Mouse (Mus musculus): ENCODE measurements around the gene Per2. TPM values are rescaled to one million over a fixed set of nuclear protein-coding genes. Genes with fewer than 3 reads are reported as not detected.

Gene Per2
- polyA plus RNA-seq (2014; fragmentation: Nextera tagmentation; extraction: Ambion mirVana): 2.7 and 3.6 TPM in 2 replicates

GRCm38 (mm10) chr1:91459059-91459809 is at the start of gene Per2:
Per2 (minus strand) TSS chr1:91459324.
- H3K4me3 ChIP-seq (ENCODE audit: low read depth, low read length): peak within 1 kb of the TSS; percentile 60
- no peaks in the 10 kb centered on the region for H3K9me3 ChIP-seq (ENCODE audit: control insufficient read depth, low read length)
- under 1% methylated on average over 88 of the region's 91 CpGs for WGBS
- H3K27ac ChIP-seq (ENCODE audit: low read depth, low read length): peak within 1 kb of the TSS; percentile 37; the same call in 1 of the 2 replicates
- DNase-seq (ENCODE audit: low spot score) (peak; percentile 99), ATAC-seq (replicated peaks; ENCODE audit: low FRiP score) (peak; percentile 98)
- H3K9ac ChIP-seq (ENCODE audit: low read length): peak within 1 kb of the TSS; percentile 55
- peaks cover 18% of the 10 kb centered on the region for H3K4me1 ChIP-seq (replicated peaks; ENCODE audit: control insufficient read depth, insufficient read depth, low read length)
- H3K27me3 ChIP-seq (ENCODE audit: control insufficient read depth, insufficient read depth, low read length): peaks cover 3% of the 10 kb centered on the region; the same call in 1 of the 2 replicates
- H3K36me3 ChIP-seq (ENCODE audit: control insufficient read depth, insufficient read depth, low read length): no peaks in the 10 kb centered on the region
- peak within 1 kb of the TSS; percentile 74 for H3K4me2 ChIP-seq (ENCODE audit: low read depth, low read length, severe bottlenecking)

GRCm38 (mm10) chr1:91504615-91505014 is 45.5 kb upstream of the Per2 start:
- Histone ChIP-seq H3K4me3 (ENCODE audit: low read depth, low read length) (no peak overlapping the region), H3K36me3 (ENCODE audit: control insufficient read depth, insufficient read depth, low read length) (no peaks in the 10 kb centered on the region; the same call in 1 of the 2 replicates), H3K9me3 (ENCODE audit: control insufficient read depth, low read length) (no peaks in the 10 kb centered on the region), H3K9ac (ENCODE audit: low read length) (no peak overlapping the region), H3K27ac (ENCODE audit: low read depth, low read length) (no peak overlapping the region), H3K27me3 (ENCODE audit: control insufficient read depth, insufficient read depth, low read length) (no peaks in the 10 kb centered on the region), H3K4me2 (ENCODE audit: low read depth, low read length, severe bottlenecking) (no peak overlapping the region), H3K4me1 (replicated peaks; ENCODE audit: control insufficient read depth, insufficient read depth, low read length) (no peaks in the 10 kb centered on the region)
- DNase-seq (ENCODE audit: low spot score) (no peak), ATAC-seq (replicated peaks; ENCODE audit: low FRiP score) (no peak)
- 85% methylated on average over 3 of the region's 3 CpGs for WGBS

DNA sequence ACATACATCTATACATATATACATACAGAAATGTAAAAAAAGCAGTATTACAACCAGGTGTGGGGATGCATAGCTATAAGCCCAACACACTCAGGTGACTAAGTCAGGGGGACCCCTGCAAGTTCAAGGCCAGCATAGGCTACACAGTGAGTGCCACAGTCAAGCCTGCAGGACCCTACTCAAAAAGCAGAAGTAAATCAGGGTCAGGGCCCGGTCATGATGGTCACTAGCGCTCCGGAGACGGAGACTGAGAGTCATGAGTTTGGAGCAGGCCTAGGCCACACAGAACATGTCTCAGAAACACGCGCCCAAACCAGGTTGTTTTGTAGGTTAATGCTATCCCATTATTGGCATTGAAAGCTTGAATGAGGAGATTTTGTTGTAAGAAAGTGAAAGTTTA is 39.5 kb upstream of the Per2 start:
- Histone ChIP-seq H3K9ac (ENCODE audit: low read length) (no peak overlapping the region), H3K27me3 (ENCODE audit: control insufficient read depth, insufficient read depth, low read length) (no peaks in the 10 kb centered on the region), H3K4me1 (replicated peaks; ENCODE audit: control insufficient read depth, insufficient read depth, low read length) (peaks cover 10% of the 10 kb centered on the region; the same call in 1 of the 2 replicates), H3K4me2 (ENCODE audit: low read depth, low read length, severe bottlenecking) (no peak overlapping the region), H3K36me3 (ENCODE audit: control insufficient read depth, insufficient read depth, low read length) (no peaks in the 10 kb centered on the region; the same call in 1 of the 2 replicates), H3K9me3 (ENCODE audit: control insufficient read depth, low read length) (no peaks in the 10 kb centered on the region), H3K4me3 (ENCODE audit: low read depth, low read length) (no peak overlapping the region), H3K27ac (ENCODE audit: low read depth, low read length) (no peak overlapping the region)
- DNase-seq (ENCODE audit: low spot score) (no peak), ATAC-seq (replicated peaks; ENCODE audit: low FRiP score) (no peak)
- 93% methylated on average over 6 of the region's 6 CpGs for WGBS

GRCm38 (mm10) chr1:91495321-91495720 is 36.2 kb upstream of the Per2 start:
- H3K9me3 ChIP-seq (ENCODE audit: control insufficient read depth, low read length): no peaks in the 10 kb centered on the region
- ATAC-seq (replicated peaks; ENCODE audit: low FRiP score) (peak; percentile 14; the same call in 1 of the 2 replicates), DNase-seq (ENCODE audit: low spot score) (no peak)
- H3K4me2 ChIP-seq (ENCODE audit: low read depth, low read length, severe bottlenecking): peak overlapping the region; percentile 88
- H3K36me3 ChIP-seq (ENCODE audit: control insufficient read depth, insufficient read depth, low read length): no peaks in the 10 kb centered on the region; the same call in 1 of the 2 replicates
- peaks cover 10% of the 10 kb centered on the region; the same call in 1 of the 2 replicates for H3K4me1 ChIP-seq (replicated peaks; ENCODE audit: control insufficient read depth, insufficient read depth, low read length)
- H3K4me3 ChIP-seq (ENCODE audit: low read depth, low read length): peak overlapping the region; percentile 92
- H3K9ac ChIP-seq (ENCODE audit: low read length): peak overlapping the region; percentile 84
- WGBS: 45% methylated on average over 5 of the region's 5 CpGs
- no peaks in the 10 kb centered on the region; the same call in 1 of the 2 replicates for H3K27me3 ChIP-seq (ENCODE audit: control insufficient read depth, insufficient read depth, low read length)
- no peak overlapping the region for H3K27ac ChIP-seq (ENCODE audit: low read depth, low read length)

DNA sequence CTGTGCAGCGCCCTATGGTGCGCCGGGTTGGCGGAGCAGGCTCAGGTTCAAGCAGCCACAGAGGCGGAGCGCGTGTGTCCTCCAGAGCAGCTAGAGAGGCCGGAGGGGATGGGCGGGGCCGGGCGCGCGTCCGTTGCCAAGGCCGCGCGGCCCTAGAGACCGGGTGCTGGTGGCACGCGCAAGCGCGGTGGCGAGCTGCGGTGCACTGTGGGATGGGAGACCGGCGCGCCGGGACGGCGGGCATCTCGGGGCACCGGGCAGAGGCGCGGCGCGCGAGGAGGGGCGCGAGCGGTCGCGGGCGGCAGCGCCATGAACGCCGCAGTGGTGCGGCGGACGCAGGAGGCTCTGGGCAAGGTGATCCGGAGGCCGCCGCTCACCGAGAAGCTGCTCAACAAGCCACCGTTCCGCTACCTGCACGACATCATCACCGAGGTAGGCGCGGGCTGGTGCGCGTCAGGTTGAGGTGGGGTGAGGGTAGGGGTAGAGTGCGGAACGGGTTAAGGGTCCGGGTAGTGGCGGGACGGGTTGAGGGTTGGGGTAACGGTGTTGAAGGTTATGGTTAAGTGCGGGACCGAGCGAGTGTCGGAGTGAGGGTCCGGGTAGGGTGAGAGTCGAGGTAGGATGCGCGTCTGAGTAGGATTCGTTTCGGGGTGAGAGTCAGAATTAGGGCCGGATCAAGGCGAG is 35.5 kb upstream of the Per2 start, which contains the start of gene Traf3ip1:
Gene Traf3ip1, plus strand, starts transcription at position 191 of the 684 bp plus-strand sequence.
- DNase-seq (ENCODE audit: low spot score): peak; percentile 97
- Histone ChIP-seq H3K9me3 (ENCODE audit: control insufficient read depth, low read length) (no peaks in the 10 kb centered on the region), H3K4me2 (ENCODE audit: low read depth, low read length, severe bottlenecking) (peak within 1 kb of the TSS; percentile 88), H3K27ac (ENCODE audit: low read depth, low read length) (no peak within 1 kb of the TSS), H3K4me3 (ENCODE audit: low read depth, low read length) (peak within 1 kb of the TSS; percentile 92), H3K36me3 (ENCODE audit: control insufficient read depth, insufficient read depth, low read length) (no peaks in the 10 kb centered on the region; the same call in 1 of the 2 replicates), H3K9ac (ENCODE audit: low read length) (peak within 1 kb of the TSS; percentile 84), H3K27me3 (ENCODE audit: control insufficient read depth, insufficient read depth, low read length) (no peaks in the 10 kb centered on the region; the same call in 1 of the 2 replicates), H3K4me1 (replicated peaks; ENCODE audit: control insufficient read depth, insufficient read depth, low read length) (peaks cover 10% of the 10 kb centered on the region; the same call in 1 of the 2 replicates)
- WGBS: under 1% methylated on average over 79 of the region's 79 CpGs
- peak; percentile 97 for ATAC-seq (replicated peaks; ENCODE audit: low FRiP score)

GRCm38 (mm10) chr1:91493938-91494337 is 34.8 kb upstream of the Per2 start:
- ATAC-seq (replicated peaks; ENCODE audit: low FRiP score): peak; percentile 17; the same call in 1 of the 2 replicates
- 60% methylated on average over 3 of the region's 3 CpGs for WGBS
- no peaks in the 10 kb centered on the region for H3K9me3 ChIP-seq (ENCODE audit: control insufficient read depth, low read length)
- DNase-seq (ENCODE audit: low spot score): no peak
- no peaks in the 10 kb centered on the region for H3K36me3 ChIP-seq (ENCODE audit: control insufficient read depth, insufficient read depth, low read length)
- no peak overlapping the region for H3K27ac ChIP-seq (ENCODE audit: low read depth, low read length)
- H3K27me3 ChIP-seq (ENCODE audit: control insufficient read depth, insufficient read depth, low read length): no peaks in the 10 kb centered on the region; the same call in 1 of the 2 replicates
- peak overlapping the region; percentile 88; the same call in 1 of the 2 replicates for H3K4me2 ChIP-seq (ENCODE audit: low read depth, low read length, severe bottlenecking)
- peak overlapping the region; percentile 92 for H3K4me3 ChIP-seq (ENCODE audit: low read depth, low read length)
- H3K4me1 ChIP-seq (replicated peaks; ENCODE audit: control insufficient read depth, insufficient read depth, low read length): peaks cover 10% of the 10 kb centered on the region; the same call in 1 of the 2 replicates
- peak overlapping the region; percentile 9; the same call in 1 of the 2 replicates for H3K9ac ChIP-seq (ENCODE audit: low read length)

DNA sequence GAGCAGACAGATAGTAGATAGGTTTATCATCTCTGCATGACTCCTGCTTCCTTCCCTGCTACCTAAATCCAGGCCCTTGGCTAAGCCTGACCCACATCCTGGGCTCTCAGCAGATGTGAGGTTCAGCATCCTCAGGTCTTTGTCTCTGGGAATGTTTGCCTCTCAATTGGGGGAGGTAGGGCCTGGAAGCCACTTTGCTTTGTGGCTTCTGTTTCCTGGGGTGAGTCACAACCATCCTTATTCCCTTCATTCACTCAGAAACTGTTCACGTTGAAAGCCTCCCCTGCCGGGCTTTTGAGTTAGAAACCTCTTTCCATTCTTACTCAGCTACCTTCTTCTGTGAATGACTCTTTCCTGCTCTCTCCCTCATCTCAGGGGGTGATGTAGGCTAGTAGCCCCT is 33.6 kb upstream of the Per2 start:
- no peaks in the 10 kb centered on the region for H3K36me3 ChIP-seq (ENCODE audit: control insufficient read depth, insufficient read depth, low read length)
- no peak overlapping the region for H3K4me2 ChIP-seq (ENCODE audit: low read depth, low read length, severe bottlenecking)
- no peak overlapping the region for H3K4me3 ChIP-seq (ENCODE audit: low read depth, low read length)
- H3K9me3 ChIP-seq (ENCODE audit: control insufficient read depth, low read length): no peaks in the 10 kb centered on the region
- H3K27ac ChIP-seq (ENCODE audit: low read depth, low read length): no peak overlapping the region
- no peaks in the 10 kb centered on the region; the same call in 1 of the 2 replicates for H3K27me3 ChIP-seq (ENCODE audit: control insufficient read depth, insufficient read depth, low read length)
- no peak overlapping the region for H3K9ac ChIP-seq (ENCODE audit: low read length)
- H3K4me1 ChIP-seq (replicated peaks; ENCODE audit: control insufficient read depth, insufficient read depth, low read length): peaks cover 10% of the 10 kb centered on the region; the same call in 1 of the 2 replicates
- DNase-seq (ENCODE audit: low spot score) (no peak), ATAC-seq (replicated peaks; ENCODE audit: low FRiP score) (no peak)
- WGBS: 4% methylated on average over 2 of the region's 2 CpGs

DNA sequence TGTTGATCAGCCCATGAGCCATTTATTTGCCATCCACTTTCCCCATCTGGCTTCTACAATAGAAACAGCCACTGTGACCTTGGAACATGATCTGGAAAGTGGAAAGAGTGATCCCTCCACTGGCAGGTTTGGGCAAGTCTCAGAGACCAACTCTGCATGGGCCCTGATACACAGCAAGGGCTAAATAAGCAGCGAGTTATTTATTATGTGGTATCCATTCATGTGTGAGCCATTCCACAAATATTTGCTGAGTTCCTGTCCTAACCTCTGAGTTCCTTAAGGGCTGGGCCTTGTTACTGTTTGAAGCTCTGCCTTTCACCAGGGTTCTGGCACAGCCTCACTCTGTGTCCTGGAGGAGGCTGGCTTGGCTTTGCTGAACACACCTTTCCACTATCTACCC is 31.2 kb upstream of the Per2 start:
- H3K9me3 ChIP-seq (ENCODE audit: control insufficient read depth, low read length): no peaks in the 10 kb centered on the region
- no peaks in the 10 kb centered on the region for H3K36me3 ChIP-seq (ENCODE audit: control insufficient read depth, insufficient read depth, low read length)
- DNase-seq (ENCODE audit: low spot score) (no peak), ATAC-seq (replicated peaks; ENCODE audit: low FRiP score) (no peak)
- H3K4me3 ChIP-seq (ENCODE audit: low read depth, low read length): no peak overlapping the region
- H3K27ac ChIP-seq (ENCODE audit: low read depth, low read length): no peak overlapping the region
- 77% methylated on average over 1 of the region's 1 CpGs for WGBS
- H3K4me2 ChIP-seq (ENCODE audit: low read depth, low read length, severe bottlenecking): no peak overlapping the region
- peaks cover 2% of the 10 kb centered on the region; the same call in 1 of the 2 replicates for H3K4me1 ChIP-seq (replicated peaks; ENCODE audit: control insufficient read depth, insufficient read depth, low read length)
- no peaks in the 10 kb centered on the region; the same call in 1 of the 2 replicates for H3K27me3 ChIP-seq (ENCODE audit: control insufficient read depth, insufficient read depth, low read length)
- no peak overlapping the region for H3K9ac ChIP-seq (ENCODE audit: low read length)
